Mouse (Mus musculus) kidney, postnatal 14 days (tissue): ENCODE measurements at regions not wholly inside any gene's neighbourhood (a gene's known extent, or its start where the extent isn't known, plus 50 kb on each side); places are given as distances from the start of the nearest gene placed in this dataset.
"Not testable (repeated sequence)": the region's sequence is repeated elsewhere in the genome, so short reads cannot be mapped to it uniquely, and the experiment has no call there.

Source experiments
- DNase-seq: peaks from one replicate; pipeline ENCODE4 v3.0.0; 2022; ENCODE audit warnings: mixed read lengths

DNA sequence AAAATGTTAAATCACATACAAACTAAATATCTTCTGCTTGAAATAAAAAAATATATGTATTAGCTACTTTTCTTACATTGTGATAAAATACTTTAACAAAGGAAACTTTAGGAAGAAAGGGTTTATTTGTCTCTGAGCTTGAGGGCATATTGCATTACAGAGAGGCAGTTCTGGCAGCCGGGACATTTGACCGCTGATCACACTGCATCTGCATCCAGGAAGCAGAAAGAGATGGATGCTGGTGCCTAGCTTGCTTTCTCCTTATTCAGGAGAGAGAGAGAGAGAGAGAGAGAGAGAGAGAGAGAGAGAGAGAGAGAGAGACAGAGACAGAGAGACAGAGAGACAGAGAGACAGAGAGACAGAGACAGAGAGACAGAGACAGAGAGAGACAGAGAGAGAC is 137.7 kb upstream of the Tacstd2 start:
- not testable (repeated sequence) for DNase-seq

- not testable (repeated sequence) for DNase-seq
These were observed 132.5 kb upstream of the Tacstd2 start for GRCm38 (mm10) chr6:67668073-67668472.

DNA sequence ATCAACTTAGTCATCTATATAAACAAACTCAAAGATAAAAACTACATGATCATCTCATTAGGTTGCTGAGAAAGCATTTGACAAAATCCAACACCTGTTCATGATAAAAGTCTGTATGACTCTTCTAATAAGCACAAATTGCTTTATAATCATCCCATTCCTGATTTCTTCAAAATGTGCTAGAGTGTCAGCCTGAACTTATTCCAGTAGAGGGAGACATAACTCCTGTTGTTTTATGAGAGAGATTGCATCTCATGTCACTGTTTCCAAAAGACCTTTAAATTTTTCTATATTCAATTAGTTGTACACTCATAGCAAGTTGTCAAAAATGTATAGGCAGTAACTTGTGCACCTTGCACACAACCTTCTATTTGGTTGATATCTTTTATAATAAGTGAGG is 96.0 kb upstream of the Tacstd2 start:
- no peak for DNase-seq

GRCm38 (mm10) chr6:67610402-67610801 is 74.8 kb upstream of the Tacstd2 start:
- no peak for DNase-seq

DNA sequence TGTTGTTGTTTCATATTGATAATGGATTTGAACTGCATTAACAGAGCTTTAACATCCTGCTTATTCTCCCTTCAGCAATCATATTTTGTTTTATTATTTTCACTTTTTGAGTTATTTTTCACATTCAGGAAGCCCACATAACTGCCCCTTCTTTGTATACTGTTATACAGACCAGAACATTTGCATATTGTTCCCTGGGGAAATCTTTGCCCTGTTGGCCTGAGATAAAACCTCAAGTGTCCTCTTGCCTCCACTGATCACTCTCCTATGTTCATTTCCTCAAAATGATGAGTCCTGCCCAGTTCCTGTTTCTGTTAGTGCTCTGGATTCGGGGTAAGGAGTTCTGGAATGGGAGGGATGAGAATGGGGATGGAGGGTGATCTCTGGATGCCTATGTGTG is 73.9 kb upstream of the Tacstd2 start:
- DNase-seq: not testable (repeated sequence)
